Mouse (Mus musculus) right cerebral cortex, postnatal 14 days (tissue): ENCODE data around the gene Mmp17.

Experiments used
- DNase-seq: peaks from one replicate; pipeline ENCODE4 v3.0.0; 2022

Gene Mmp17

GRCm38 (mm10) chr5:129583761-129584582 lies at the start of gene Mmp17:
Mmp17 (plus strand) TSS chr5:129584169.
- DNase-seq: peak; percentile 88

- DNase-seq: peak; percentile 22
Measured at GRCm38 (mm10) chr5:129534500-129534899, 49.5 kb upstream of the Mmp17 start.

GRCm38 (mm10) chr5:129535021-129535420 lies 48.9 kb upstream of the Mmp17 start:
- no peak for DNase-seq

- DNase-seq: no peak
Measured at GRCm38 (mm10) chr5:129535431-129535830, 48.5 kb upstream of the Mmp17 start.

- DNase-seq: no peak
Measured at GRCm38 (mm10) chr5:129538826-129539225, 45.1 kb upstream of the Mmp17 start.

- no peak for DNase-seq
Measured at GRCm38 (mm10) chr5:129542236-129542635, 41.7 kb upstream of the Mmp17 start.

GRCm38 (mm10) chr5:129545787-129546186 lies 38.2 kb upstream of the Mmp17 start:
- no peak for DNase-seq

GRCm38 (mm10) chr5:129549716-129550115 lies 34.3 kb upstream of the Mmp17 start:
- no peak for DNase-seq

- no peak for DNase-seq
Measured at GRCm38 (mm10) chr5:129550790-129551189, 33.2 kb upstream of the Mmp17 start.

- DNase-seq: no peak
Measured at GRCm38 (mm10) chr5:129551991-129552390, 32.0 kb upstream of the Mmp17 start.

GRCm38 (mm10) chr5:129553642-129554041 lies 30.3 kb upstream of the Mmp17 start:
- DNase-seq: no peak

GRCm38 (mm10) chr5:129558591-129558990 lies 25.4 kb upstream of the Mmp17 start:
- DNase-seq: no peak

GRCm38 (mm10) chr5:129559283-129559682 lies 24.7 kb upstream of the Mmp17 start:
- no peak for DNase-seq

GRCm38 (mm10) chr5:129562342-129562741 lies 21.6 kb upstream of the Mmp17 start:
- DNase-seq: no peak

- no peak for DNase-seq
Measured at GRCm38 (mm10) chr5:129568596-129568995, 15.4 kb upstream of the Mmp17 start.

- DNase-seq: no peak
Measured at GRCm38 (mm10) chr5:129578201-129578600, 5.8 kb upstream of the Mmp17 start.

GRCm38 (mm10) chr5:129580046-129580445 lies 3.9 kb upstream of the Mmp17 start:
- DNase-seq: no peak

GRCm38 (mm10) chr5:129580572-129580971 lies 3.4 kb upstream of the Mmp17 start:
- no peak for DNase-seq

GRCm38 (mm10) chr5:129581015-129581414 lies 3.0 kb upstream of the Mmp17 start:
- DNase-seq: peak; percentile 47

GRCm38 (mm10) chr5:129583331-129583730 lies 638 bp upstream of the Mmp17 start:
- DNase-seq: peak; percentile 48

GRCm38 (mm10) chr5:129584583-129585541 lies 893 bp downstream of the Mmp17 start:
- DNase-seq: peak; percentile 44

GRCm38 (mm10) chr5:129586016-129586415 lies 2.0 kb downstream of the Mmp17 start:
- peak; percentile 87 for DNase-seq

GRCm38 (mm10) chr5:129586471-129586870 lies 2.5 kb downstream of the Mmp17 start:
- DNase-seq: no peak

- no peak for DNase-seq
Measured at GRCm38 (mm10) chr5:129590915-129591314, 6.9 kb downstream of the Mmp17 start.
